Mouse (Mus musculus): ENCODE data around the gene Kifc5b.

DNA sequence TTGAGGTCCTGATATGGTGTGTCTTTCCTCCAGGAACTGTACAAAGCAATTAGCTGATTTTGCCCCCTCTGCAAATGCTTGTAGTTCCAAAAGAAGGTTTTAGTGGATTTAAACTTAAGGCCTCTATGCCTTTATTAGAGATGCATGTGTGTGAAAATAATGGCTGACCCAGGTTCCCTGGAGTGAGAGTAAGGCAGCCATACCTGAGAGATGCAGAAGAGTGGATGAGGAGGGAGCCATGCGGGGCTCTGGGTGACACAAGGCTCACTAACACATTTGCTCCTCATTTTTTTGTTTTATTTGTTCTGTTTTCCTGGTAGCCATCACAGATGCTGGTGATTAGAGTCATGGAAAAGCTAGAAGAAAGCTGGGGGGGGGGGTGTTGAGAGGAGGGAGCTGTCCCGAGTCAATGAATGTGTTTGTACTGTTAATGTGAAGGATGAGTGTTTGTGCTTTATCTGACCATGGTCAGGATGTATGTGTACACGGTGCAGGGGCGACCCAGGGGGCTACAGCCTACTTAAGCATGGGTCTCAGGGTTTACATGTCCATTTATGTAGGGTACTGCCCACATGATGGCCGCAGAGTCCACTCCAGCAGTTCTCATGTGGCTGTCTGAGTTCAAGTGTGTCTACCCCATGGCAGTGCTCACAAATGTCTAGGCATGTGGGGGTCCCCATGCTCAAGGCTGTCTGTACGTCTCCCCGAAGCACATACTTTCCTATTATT lies 33.8 kb downstream of the Kifc5b start:
- no peak for TF ChIP-seq CTCF (IDR thresholded peaks at IDR 0.05; ENCODE audit: low read depth, low read length)
- TF ChIP-seq POLR2A (IDR thresholded peaks at IDR 0.05; ENCODE audit: borderline replicate concordance, low read depth, low read length) = no peak
